Comparison of ENCODE assay signal across 8 mouse cellular contexts in the genomic region with DNA sequence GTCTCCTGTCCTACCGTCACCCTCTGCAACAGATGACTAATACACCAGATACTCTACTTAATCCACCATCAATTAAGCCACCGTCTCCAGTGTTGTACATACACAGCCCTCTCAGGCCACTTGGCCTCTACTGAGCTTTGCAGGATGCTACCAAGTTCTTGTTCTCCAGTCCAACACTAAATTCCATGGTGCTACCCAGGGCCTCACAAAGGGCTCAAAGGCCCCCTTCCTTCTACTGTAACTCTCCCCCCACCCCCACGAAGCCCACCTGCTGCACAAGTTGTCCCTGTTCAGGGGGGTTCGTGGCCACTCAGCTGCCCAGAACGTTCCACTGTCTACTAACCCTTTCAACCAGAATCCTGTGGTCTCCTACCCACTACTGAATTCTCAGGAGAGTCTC. TPM values are rescaled to one million over a fixed set of nuclear protein-coding genes. Genes with fewer than 3 reads are reported as not detected.
A peak's percentile ranks its signal among the peaks of the same experiment; 100 is the strongest.
DNase-seq lines count a peak whose midpoint lies in the region; ATAC-seq and TF ChIP-seq lines count a peak whose summit lies in the region.

No protein-coding gene starts in this region.

- H3K9me3 ChIP-seq in kidney, embryonic 14.5 days (ENCODE audit: control insufficient read depth, low read length): no peaks in the 10 kb centered on the region
- H3K9me3 ChIP-seq in hindbrain, embryonic 13.5 days: no peaks in the 10 kb centered on the region
- H3K9me3 ChIP-seq in midbrain, embryonic 13.5 days: no peaks in the 10 kb centered on the region

- ATAC-seq in kidney, embryonic 14.5 days (ENCODE audit: low FRiP score, low TSS enrichment): no peak
- no peak for ATAC-seq in hindbrain, embryonic 13.5 days (ENCODE audit: low FRiP score)
- no peak for ATAC-seq in midbrain, embryonic 13.5 days

- TF ChIP-seq POLR2A in cortical plate, adult 2 months (IDR thresholded peaks at IDR 0.05; ENCODE audit: extremely low read depth, insufficient read depth, low read length): no peak

- peak overlapping the region; percentile 94 for H3K4me2 ChIP-seq in kidney, embryonic 14.5 days (replicated peaks; ENCODE audit: low read depth, low read length)
- peak overlapping the region; percentile 98 for H3K4me2 ChIP-seq in hindbrain, embryonic 13.5 days
- peak overlapping the region; percentile 88 for H3K4me2 ChIP-seq in midbrain, embryonic 13.5 days (replicated peaks)

- H3K27me3 ChIP-seq in kidney, embryonic 14.5 days (ENCODE audit: control insufficient read depth, insufficient read depth, low read length): peaks cover 9% of the 10 kb centered on the region; the same call in 1 of the 2 replicates
- peaks cover 5% of the 10 kb centered on the region; the same call in 1 of the 2 replicates for H3K27me3 ChIP-seq in hindbrain, embryonic 13.5 days
- peaks cover 15% of the 10 kb centered on the region; the same call in 1 of the 2 replicates for H3K27me3 ChIP-seq in midbrain, embryonic 13.5 days

- 69% methylated on average over 5 of the region's 5 CpGs for WGBS in kidney, embryonic 14.5 days
- 82% methylated on average over 5 of the region's 5 CpGs for WGBS in hindbrain, embryonic 13.5 days
- 77% methylated on average over 5 of the region's 5 CpGs for WGBS in midbrain, embryonic 13.5 days

- no peak overlapping the region for H3K27ac ChIP-seq in kidney, embryonic 14.5 days (ENCODE audit: low read depth, low read length)
- H3K27ac ChIP-seq in cortical plate, adult 2 months (ENCODE audit: insufficient read depth, low read length): no peak overlapping the region
- H3K27ac ChIP-seq in hindbrain, embryonic 13.5 days: no peak overlapping the region
- no peak overlapping the region for H3K27ac ChIP-seq in midbrain, embryonic 13.5 days

- DNase-seq in kidney, adult 9 months: no peak
- no peak for DNase-seq in adrenal gland, adult 8-10 months
- DNase-seq in gastrocnemius, postnatal 14 days: no peak
- no peak for DNase-seq in adrenal gland, postnatal 14 days

- intact Hi-C loops in gastrocnemius, postnatal 14 days (cut with DNase I; ENCODE audit: low total_unique reads): no loop called here

- peak overlapping the region; percentile 24; the same call in 1 of the 2 replicates for H3K9ac ChIP-seq in kidney, embryonic 14.5 days (ENCODE audit: low read depth, low read length)
- H3K9ac ChIP-seq in hindbrain, embryonic 13.5 days: no peak overlapping the region
- no peak overlapping the region for H3K9ac ChIP-seq in midbrain, embryonic 13.5 days (replicated peaks)

- H3K36me3 ChIP-seq in kidney, embryonic 14.5 days (ENCODE audit: control insufficient read depth, insufficient read depth, low read length): no peaks in the 10 kb centered on the region
- H3K36me3 ChIP-seq in hindbrain, embryonic 13.5 days: no peaks in the 10 kb centered on the region
- no peaks in the 10 kb centered on the region for H3K36me3 ChIP-seq in midbrain, embryonic 13.5 days

- no peak for TF ChIP-seq CTCF in cortical plate, adult 2 months (IDR thresholded peaks at IDR 0.05; ENCODE audit: extremely low read depth, insufficient read depth, low read length)

- peak overlapping the region; percentile 74; the same call in 1 of the 2 replicates for H3K4me3 ChIP-seq in kidney, embryonic 14.5 days (ENCODE audit: low read length)
- peak overlapping the region; percentile 65 for H3K4me3 ChIP-seq in cortical plate, adult 2 months (ENCODE audit: insufficient read depth, low read length)
- H3K4me3 ChIP-seq in hindbrain, embryonic 13.5 days: peak overlapping the region; percentile 68
- H3K4me3 ChIP-seq in midbrain, embryonic 13.5 days (replicated peaks): peak overlapping the region; percentile 75; the same call in 1 of the 2 replicates

- H3K4me1 ChIP-seq in kidney, embryonic 14.5 days (ENCODE audit: control insufficient read depth, insufficient read depth, low read length): peaks cover 18% of the 10 kb centered on the region
- H3K4me1 ChIP-seq in cortical plate, adult 2 months (ENCODE audit: control insufficient read depth, insufficient read depth, low read length): peaks cover 5% of the 10 kb centered on the region; the same call in 1 of the 2 replicates
- peaks cover 18% of the 10 kb centered on the region for H3K4me1 ChIP-seq in hindbrain, embryonic 13.5 days (replicated peaks)
- H3K4me1 ChIP-seq in midbrain, embryonic 13.5 days (replicated peaks): peaks cover 15% of the 10 kb centered on the region

RNA-seq across cellular contexts. Expression of a gene that starts 1.5 kb away (rescaled TPM):
- polyA plus RNA-seq in kidney, embryonic 14.5 days (2014; fragmentation: Nextera tagmentation; extraction: Ambion mirVana): 6.4 and 12.2 TPM in 2 replicates
- polyA plus RNA-seq in cortical plate, adult 2 months (2012; rRNA removed): 15.1 and 20.3 TPM in 2 replicates
- 8.2 and 8.5 TPM in 2 replicates for polyA plus RNA-seq in hindbrain, embryonic 13.5 days (2015; fragmentation: Nextera tagmentation; extraction: Ambion mirVana)
- 7.2 and 7.8 TPM in 2 replicates for polyA plus RNA-seq in midbrain, embryonic 13.5 days (2015; fragmentation: Nextera tagmentation; extraction: Ambion mirVana)
- total RNA-seq in adrenal gland, adult 8-10 months (2022): 10 to 100 TPM in 2 of 4 experiments, 1 to 10 TPM in 2; 6.8 to 15.1 (median 11.5) TPM
- 1 to 10 TPM; 6.7 to 7.0 TPM for total RNA-seq in gastrocnemius, postnatal 14 days (2021)
- total RNA-seq in adrenal gland, postnatal 14 days (2021): 9.3 and 10.6 TPM in 2 replicates

RNA-seq across cellular contexts. Expression of a gene that starts 57.7 kb away (rescaled TPM):
- 30.0 and 36.2 TPM in 2 replicates for polyA plus RNA-seq in kidney, embryonic 14.5 days (2014; fragmentation: Nextera tagmentation; extraction: Ambion mirVana)
- 18.8 and 18.9 TPM in 2 replicates for polyA plus RNA-seq in cortical plate, adult 2 months (2012; rRNA removed)
- 13.8 and 15.7 TPM in 2 replicates for polyA plus RNA-seq in hindbrain, embryonic 13.5 days (2015; fragmentation: Nextera tagmentation; extraction: Ambion mirVana)
- 13.4 and 16.4 TPM in 2 replicates for polyA plus RNA-seq in midbrain, embryonic 13.5 days (2015; fragmentation: Nextera tagmentation; extraction: Ambion mirVana)
- 10 to 100 TPM; 20.6 to 25.8 (median 22.9) TPM for total RNA-seq in adrenal gland, adult 8-10 months (2022)
- 10 to 100 TPM; 15.7 to 16.6 TPM for total RNA-seq in gastrocnemius, postnatal 14 days (2021)
- total RNA-seq in adrenal gland, postnatal 14 days (2021): 17.4 and 20.4 TPM in 2 replicates
